Mouse (Mus musculus) cortical plate, adult 2 months (tissue): ENCODE measurements around the gene Lrrc8b.

ENCODE experiments used
- CTCF ChIP-seq: fragments of 200-500 bp; IDR thresholded peaks from 2 replicates; pipeline ENCODE4 v1.5.1; 2011; ENCODE audit warnings: mild to moderate bottlenecking, control low read depth, low read length; ENCODE audit not compliant: insufficient read depth; ENCODE audit errors: extremely low read depth
- POLR2A ChIP-seq: fragments of 200-500 bp; IDR thresholded peaks from 2 replicates; pipeline ENCODE4 v1.6.1; 2011; ENCODE audit warnings: mild to moderate bottlenecking, low read length, control low read depth; ENCODE audit not compliant: insufficient read depth; ENCODE audit errors: extremely low read depth

DNA sequence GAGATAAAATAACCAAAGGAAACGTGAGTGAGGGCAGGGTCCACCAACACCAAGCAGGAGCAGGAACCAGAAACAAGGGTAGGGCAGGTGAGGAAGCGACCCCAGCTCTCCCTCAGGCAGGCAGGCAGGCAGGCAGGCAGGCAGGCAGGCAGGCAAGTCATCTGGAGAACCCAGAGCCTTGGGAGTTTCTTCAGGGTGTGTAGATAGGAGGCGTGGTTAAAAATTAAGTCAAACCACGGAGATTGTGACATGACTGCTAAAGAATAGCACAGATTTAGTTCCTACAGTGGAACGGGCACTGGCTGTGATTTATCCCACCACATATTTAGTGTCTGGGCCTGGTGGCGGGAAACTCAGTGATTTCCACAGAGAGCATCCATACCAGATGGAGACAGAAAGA, 30.1 kb downstream of the Lrrc8b start:
- TF ChIP-seq CTCF (no peak), POLR2A (no peak)
